Mouse (Mus musculus) layer of hippocampus, postnatal 10 days (tissue): ENCODE results near the gene Lmo3. TPM values are rescaled to one million over a fixed set of nuclear protein-coding genes. Genes with fewer than 3 reads are reported as not detected.

Experiments
- DNase-seq, 2 experiments: peaks; one replicate each; pipeline ENCODE4 v3.0.0; 2021; ENCODE audit warnings: low spot score in 2 of 2
- long read RNA-seq: library from polyadenylated mRNA; stranded (forward); transcript quantifications from one replicate; pipeline ENCODE4 v2.0.0, GENCODE M21; 2023
- total RNA-seq, 2 experiments: library from RNA; stranded (reverse); gene quantifications; 2 replicates each; pipeline ENCODE4 v1.2.3; 2021

Gene Lmo3
- 100 to 1,000 TPM; 157 to 169 TPM for total RNA-seq
- long read RNA-seq, transcript Lmo3-202 (5 exons, 1,048 nt) = minor isoform, 6 of 117 reads
- long read RNA-seq, transcript Lmo3-206 (4 exons, 1,331 nt) = major isoform, 72 of 117 reads
- long read RNA-seq, partial matches to known transcripts = 2 of 117 reads
- long read RNA-seq, other reads (novel, unspliced or antisense) = 33 of 117 reads

DNA sequence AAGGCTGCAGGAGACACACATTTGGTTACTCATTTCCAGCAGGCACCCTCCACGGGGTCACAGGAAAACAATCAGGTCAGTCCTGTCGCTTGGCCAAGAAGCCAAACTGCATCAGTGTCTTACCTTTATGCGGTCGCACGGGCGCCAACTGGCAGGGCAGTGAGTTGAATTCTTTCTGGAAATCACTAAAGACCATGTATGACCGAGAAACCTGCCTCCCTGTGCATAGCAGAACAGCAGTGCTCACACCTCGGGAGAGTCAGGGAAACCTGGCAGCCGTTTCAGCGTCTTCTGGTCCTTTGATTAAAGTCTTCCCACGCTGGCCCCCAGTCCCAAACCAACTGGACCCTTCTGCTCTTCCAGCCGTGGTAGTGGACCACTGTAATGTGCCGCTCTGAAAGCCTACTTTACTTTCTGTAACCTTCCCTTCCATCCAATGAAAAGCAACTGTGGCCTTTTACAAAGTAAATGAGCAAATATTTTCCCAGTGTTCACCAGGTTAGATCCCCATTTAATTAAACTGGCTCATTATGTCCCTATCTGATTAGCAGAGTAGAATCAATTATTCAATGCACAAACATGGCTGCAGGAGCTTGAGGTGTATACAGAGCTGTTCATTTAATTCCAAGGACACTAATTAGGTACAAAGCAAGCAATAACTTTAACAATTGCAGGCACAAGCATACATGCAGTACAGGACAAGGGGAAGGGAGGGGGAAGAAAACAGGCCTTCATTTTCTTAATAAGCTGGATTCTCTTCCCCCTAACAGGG lies at the start of gene Lmo3:
Lmo3 (minus strand) TSS at position 235 of the 772 bp plus-strand sequence.
- no peak for DNase-seq

- DNase-seq = no peak
Measured at GRCm38 (mm10) chr6:138620786-138621185, 39.0 kb upstream of the Lmo3 start.

GRCm38 (mm10) chr6:138618396-138618795 lies 36.6 kb upstream of the Lmo3 start:
- DNase-seq = no peak

DNA sequence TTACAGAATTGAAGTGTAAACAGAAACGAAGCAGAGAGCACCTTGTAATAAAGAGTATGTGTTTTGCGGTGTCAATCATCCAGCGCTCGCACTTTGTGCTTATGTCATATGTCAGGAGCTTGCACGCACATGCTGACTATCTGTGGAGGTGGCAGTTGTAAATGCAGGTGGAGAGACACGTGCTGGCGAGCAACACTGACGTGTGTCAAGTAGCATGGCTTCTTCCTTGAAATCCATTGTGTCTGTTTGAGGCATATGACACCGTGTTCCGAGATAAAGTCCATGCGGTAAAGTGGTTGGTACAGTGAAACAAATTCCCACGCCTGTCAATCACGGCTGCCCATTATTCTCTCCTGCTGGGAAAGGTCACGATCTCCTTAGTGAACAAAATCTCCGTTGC lies 15.2 kb upstream of the Lmo3 start:
- DNase-seq = no peak

- no peak for DNase-seq
Measured at GRCm38 (mm10) chr6:138595991-138596698, 14.4 kb upstream of the Lmo3 start.

DNA sequence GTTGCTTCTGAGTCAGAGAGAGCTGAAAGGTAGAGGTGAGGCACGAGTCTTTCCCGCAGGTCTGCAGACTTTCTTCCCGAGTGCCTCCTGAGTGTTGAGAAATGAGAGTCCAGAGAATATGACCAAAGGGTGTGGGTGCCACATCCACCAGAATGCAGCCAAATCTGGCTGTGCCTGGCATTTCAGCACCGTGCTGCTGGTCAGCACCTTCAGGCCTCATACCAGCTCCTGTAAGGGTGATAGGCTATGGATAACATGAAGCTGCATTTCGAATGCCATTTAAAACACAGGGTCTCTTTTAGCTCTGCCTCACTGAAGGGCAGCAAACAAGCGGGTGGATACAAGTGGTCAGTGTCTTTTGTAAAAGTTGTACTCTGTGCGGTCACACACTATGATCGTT lies 1.5 kb upstream of the Lmo3 start:
- no peak for DNase-seq

- DNase-seq = no peak
Measured at GRCm38 (mm10) chr6:138582506-138583000, 785 bp upstream of the Lmo3 start.

DNA sequence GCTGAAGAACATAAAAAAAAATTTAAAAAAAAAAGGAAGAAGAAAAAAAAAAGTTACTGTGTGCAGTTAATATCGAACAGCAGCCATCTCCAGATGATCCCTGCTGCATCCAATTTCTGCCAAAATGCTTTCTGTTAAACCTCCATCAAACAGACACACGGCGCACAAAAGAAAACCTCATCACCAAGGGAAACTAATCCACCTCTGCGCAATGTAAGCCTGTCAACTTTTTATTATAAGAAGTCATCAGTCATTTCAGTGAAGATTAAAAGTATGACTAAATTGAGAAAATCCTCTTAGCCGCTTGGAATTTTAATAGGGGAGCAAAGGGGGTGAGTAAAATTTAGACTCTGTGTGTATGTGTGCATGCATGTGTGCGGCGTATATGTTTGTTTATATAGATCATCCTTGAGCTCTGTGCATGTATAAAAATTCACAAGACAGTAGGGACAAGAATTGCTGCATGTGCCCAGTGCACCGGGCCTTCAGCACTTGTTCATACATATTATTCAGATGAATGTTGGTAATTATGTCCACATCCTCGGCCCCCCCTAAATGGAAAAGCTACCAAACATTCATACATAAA lies 1.2 kb downstream of the Lmo3 start:
- DNase-seq = no peak

GRCm38 (mm10) chr6:138563416-138563815 lies 18.4 kb downstream of the Lmo3 start:
- DNase-seq = no peak

- no peak for DNase-seq
Measured at GRCm38 (mm10) chr6:138552144-138552543, 29.6 kb downstream of the Lmo3 start.

DNA sequence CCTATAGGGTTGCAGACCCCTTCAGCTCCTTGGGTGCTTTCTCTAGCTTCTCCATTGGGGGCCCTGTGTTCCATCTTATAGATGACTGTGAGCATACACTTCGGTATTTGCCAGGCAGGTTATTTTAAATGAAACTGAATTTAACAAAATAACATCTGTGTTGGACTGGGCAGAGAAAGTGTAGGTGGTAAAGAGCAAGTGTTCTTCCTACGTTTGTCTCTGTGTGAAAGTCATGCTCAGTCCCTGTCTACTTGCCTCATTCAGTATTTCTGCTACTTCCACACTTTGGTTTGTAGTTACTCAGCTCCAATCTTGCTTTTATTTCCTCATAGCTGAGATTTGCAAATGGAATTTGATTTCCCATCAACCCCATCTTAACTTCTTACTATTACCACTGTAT lies 46.9 kb downstream of the Lmo3 start:
- no peak for DNase-seq

DNA sequence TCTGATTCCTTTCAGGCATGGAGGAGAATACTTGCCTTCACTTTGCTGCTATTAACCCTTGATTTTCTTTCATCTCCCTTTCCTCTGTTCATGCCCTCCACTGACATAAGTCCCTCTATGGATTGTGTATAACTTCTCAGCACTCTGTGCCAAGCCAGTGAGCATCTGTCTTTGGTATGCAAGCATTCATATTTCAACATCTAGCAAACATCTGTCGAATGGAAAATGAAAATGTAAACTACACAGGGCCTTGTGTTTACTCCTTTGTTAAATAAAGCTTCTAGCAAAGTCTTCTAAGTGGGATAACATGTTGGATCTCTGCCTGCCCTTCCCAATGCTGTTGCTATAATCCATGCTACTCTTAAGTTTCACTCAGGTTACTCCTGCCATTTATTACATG lies 75.1 kb downstream of the Lmo3 start:
- DNase-seq = no peak

DNA sequence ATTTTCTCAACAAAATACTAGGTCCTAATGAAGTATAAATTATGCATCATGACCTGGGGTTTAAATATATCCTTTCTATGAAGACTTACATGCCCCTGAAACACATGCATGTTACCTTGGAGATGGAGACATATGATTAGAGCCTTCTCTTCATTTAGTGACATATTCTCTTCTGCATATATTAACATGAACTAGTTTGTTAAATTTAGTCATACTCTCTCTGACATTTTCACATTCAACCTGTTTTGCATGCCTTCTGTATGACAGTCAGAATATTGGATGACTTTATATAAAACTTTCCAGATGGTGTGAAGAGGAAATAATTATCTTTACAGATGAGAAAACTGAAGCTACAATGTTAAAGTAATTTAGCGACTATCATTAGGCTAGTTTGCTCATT lies 77.8 kb downstream of the Lmo3 start:
- DNase-seq = no peak

GRCm38 (mm10) chr6:138482834-138483233 lies 98.9 kb downstream of the Lmo3 start:
- DNase-seq = no peak

- DNase-seq = peak; percentile 65 to 80
Measured at GRCm38 (mm10) chr6:138477611-138478010, 104.2 kb downstream of the Lmo3 start.

DNA sequence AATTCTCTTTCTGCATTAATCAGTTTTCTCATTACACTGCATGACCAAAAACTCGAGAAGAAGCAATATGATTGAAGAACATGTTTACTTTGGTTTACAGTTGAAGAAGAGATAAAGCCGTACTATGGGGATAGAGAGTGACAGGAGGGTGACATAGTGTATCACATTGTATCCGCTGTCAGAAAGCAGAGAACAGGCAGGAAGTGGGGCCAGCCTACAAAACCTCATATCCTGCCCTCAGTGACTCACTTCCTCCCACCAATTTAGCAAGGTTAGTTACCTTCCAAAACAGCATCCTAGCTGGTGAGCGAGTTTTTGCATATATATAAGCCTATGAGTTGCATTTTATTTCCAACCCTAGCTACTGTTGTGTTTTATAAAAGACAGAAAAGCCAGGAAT lies 112.6 kb downstream of the Lmo3 start:
- DNase-seq = no peak

- no peak for DNase-seq
Measured at GRCm38 (mm10) chr6:138444515-138445048, 137.2 kb downstream of the Lmo3 start.

GRCm38 (mm10) chr6:138437351-138437750 lies 144.4 kb downstream of the Lmo3 start:
- no peak for DNase-seq

DNA sequence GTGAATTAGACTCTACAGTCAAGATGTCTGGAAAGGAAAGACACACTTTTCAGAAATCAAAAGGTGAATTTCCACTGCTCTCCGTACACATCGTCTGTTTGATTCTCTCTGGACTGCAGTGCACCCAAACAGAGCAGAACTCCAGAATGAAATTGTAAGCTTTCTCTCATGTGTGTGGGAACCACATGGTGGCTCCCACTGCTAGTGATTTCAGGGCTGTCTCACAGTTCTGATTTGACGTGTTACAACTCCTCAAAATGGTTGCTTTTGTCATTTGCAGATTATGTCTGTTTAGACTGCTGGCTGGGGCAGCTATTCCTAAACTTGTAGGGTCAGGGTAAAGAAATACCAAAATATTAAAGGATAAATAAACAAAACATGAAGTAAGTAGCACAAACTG lies 145.0 kb downstream of the Lmo3 start:
- DNase-seq = peak in 1 of 2 experiments; percentile 12

- DNase-seq = no peak
Measured at GRCm38 (mm10) chr6:138427394-138427793, 154.4 kb downstream of the Lmo3 start.

- DNase-seq = no peak
Measured at GRCm38 (mm10) chr6:138426894-138427293, 154.9 kb downstream of the Lmo3 start.
